Mouse (Mus musculus) liver, postnatal 0 days (tissue): ENCODE measurements around the gene Lamp2.

Source experiments
- CTCF ChIP-seq: sonication (generic); IDR thresholded peaks from 2 replicates; pipeline ENCODE4 v1.5.1; 2016; ENCODE audit warnings: antibody characterized with exemption, low read depth
- EP300 ChIP-seq: IDR thresholded peaks from 2 replicates; pipeline ENCODE4 v1.6.1; 2016; ENCODE audit warnings: antibody characterized with exemption, low read depth, mild to moderate bottlenecking

DNA sequence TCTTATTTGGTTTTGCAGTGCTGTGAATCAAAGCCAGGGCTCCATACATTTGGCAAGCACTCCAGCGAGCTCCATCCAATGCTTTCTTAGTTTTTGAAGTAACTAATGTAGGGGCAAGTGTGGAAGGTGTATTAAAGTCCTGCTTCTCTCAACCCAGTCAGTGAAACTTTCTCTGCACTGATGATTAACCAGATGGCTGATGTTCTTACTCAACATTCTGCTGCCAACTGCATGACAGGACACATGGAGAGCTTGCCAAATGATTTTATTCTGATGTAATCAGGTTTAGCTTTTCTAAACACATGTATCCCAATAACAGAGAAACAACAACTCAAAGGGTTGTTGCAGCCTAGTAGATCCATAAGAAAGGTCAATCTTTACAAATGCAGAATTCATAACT is 13.8 kb downstream of the Lamp2 start:
- TF ChIP-seq CTCF (no peak), EP300 (no peak)
